8 mouse cellular contexts compared by ENCODE assay signal in the genomic region with DNA sequence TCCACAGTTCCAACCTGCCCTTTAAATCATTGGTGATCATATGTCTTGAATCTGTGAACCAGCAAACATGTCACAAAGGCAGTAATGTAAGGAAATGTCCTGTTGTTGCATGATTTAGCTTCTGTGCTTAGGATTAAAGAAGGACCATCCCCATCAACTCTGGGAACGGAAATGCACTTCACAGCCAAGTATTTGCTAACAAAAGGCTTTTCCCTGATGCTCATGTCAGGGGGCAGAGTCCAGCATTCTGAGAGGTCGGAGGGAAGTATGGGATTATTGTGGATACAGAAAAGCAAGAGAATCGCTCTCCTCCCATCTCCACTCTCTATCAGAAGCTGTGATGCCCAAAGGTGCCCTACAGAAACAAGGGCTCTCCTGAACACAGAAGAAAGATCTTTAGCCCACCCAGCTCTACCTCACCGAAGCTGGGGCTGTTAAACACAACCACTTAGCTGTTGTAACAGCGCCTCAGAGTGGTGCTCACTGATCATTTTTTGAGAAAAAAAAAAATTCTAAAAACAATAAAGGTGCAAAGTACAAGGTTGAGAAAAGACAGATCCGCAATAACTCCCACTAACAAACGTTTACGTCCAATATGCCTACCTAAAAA. TPM values are rescaled to one million over a fixed set of nuclear protein-coding genes. Genes with fewer than 3 reads are reported as not detected.
DNase-seq lines count a peak whose midpoint lies in the region; ATAC-seq and TF ChIP-seq lines count a peak whose summit lies in the region.

No protein-coding gene starts in this region.

- WGBS in lung, embryonic 14.5 days, result 43% methylated on average over 8 of the region's 8 CpGs
- 37% methylated on average over 8 of the region's 8 CpGs for WGBS in forebrain, embryonic 13.5 days
- WGBS in kidney, embryonic 15.5 days, result 50% methylated on average over 8 of the region's 8 CpGs
- WGBS in neural tube, embryonic 12.5 days, result 60% methylated on average over 8 of the region's 8 CpGs

- peak overlapping the region; percentile 84 for H3K4me3 ChIP-seq in lung, embryonic 14.5 days (ENCODE audit: low read depth, low read length)
- peak overlapping the region; percentile 87 for H3K4me3 ChIP-seq in forebrain, embryonic 13.5 days
- peak overlapping the region; percentile 88 for H3K4me3 ChIP-seq in kidney, embryonic 15.5 days (replicated peaks)
- peak overlapping the region; percentile 75; the same call in 1 of the 2 replicates for H3K4me3 ChIP-seq in neural tube, embryonic 12.5 days

- no peaks in the 10 kb centered on the region for H3K36me3 ChIP-seq in lung, embryonic 14.5 days (ENCODE audit: insufficient read depth)
- 0 out of 2 replicates have a peak, but pooled peaks cover 4% of the 10 kb centered on the region for H3K36me3 ChIP-seq in forebrain, embryonic 13.5 days (ENCODE audit: poor library complexity, severe bottlenecking)
- no peaks in the 10 kb centered on the region for H3K36me3 ChIP-seq in kidney, embryonic 15.5 days
- H3K36me3 ChIP-seq in neural tube, embryonic 12.5 days, result no peaks in the 10 kb centered on the region

- H3K27me3 ChIP-seq in lung, embryonic 14.5 days (ENCODE audit: insufficient read depth, low read length), result no peaks in the 10 kb centered on the region
- H3K27me3 ChIP-seq in forebrain, embryonic 13.5 days, result no peaks in the 10 kb centered on the region
- H3K27me3 ChIP-seq in kidney, embryonic 15.5 days, result no peaks in the 10 kb centered on the region
- H3K27me3 ChIP-seq in neural tube, embryonic 12.5 days (replicated peaks), result no peaks in the 10 kb centered on the region

- peak; percentile 43 for DNase-seq in lung, embryonic 14.5 days
- no peak for DNase-seq in lung, postnatal 14 days
- DNase-seq in frontal cortex, adult 2 months (ENCODE audit: extremely low spot score in 1 of 2, low spot score in 1 of 2), result no peak
- no peak for DNase-seq in ovary, postnatal 14 days (ENCODE audit: low spot score)

- TF ChIP-seq CTCF in lung, embryonic 14.5 days (IDR thresholded peaks at IDR 0.05; ENCODE audit: low read depth), result no peak

- H3K9me3 ChIP-seq in lung, embryonic 14.5 days (ENCODE audit: low read depth, low read length), result no peaks in the 10 kb centered on the region
- H3K9me3 ChIP-seq in forebrain, embryonic 13.5 days (replicated peaks), result no peaks in the 10 kb centered on the region
- H3K9me3 ChIP-seq in kidney, embryonic 15.5 days (replicated peaks), result no peaks in the 10 kb centered on the region
- H3K9me3 ChIP-seq in neural tube, embryonic 12.5 days, result no peaks in the 10 kb centered on the region

- H3K9ac ChIP-seq in lung, embryonic 14.5 days, result no peak overlapping the region
- H3K9ac ChIP-seq in forebrain, embryonic 13.5 days, result no peak overlapping the region
- H3K9ac ChIP-seq in kidney, embryonic 15.5 days, result 0 out of 2 replicates have a peak overlapping the region, but pooled peaks have one; percentile 40
- H3K9ac ChIP-seq in neural tube, embryonic 12.5 days, result no peak overlapping the region

- H3K4me2 ChIP-seq in lung, embryonic 14.5 days, result peak overlapping the region; percentile 100
- peak overlapping the region; percentile 99 for H3K4me2 ChIP-seq in forebrain, embryonic 13.5 days
- peak overlapping the region; percentile 93 for H3K4me2 ChIP-seq in kidney, embryonic 15.5 days
- peak overlapping the region; percentile 85 for H3K4me2 ChIP-seq in neural tube, embryonic 12.5 days (replicated peaks)

- H3K27ac ChIP-seq in lung, embryonic 14.5 days (ENCODE audit: low read depth), result no peak overlapping the region
- H3K27ac ChIP-seq in forebrain, embryonic 13.5 days, result no peak overlapping the region
- H3K27ac ChIP-seq in kidney, embryonic 15.5 days, result peak overlapping the region; percentile 54; the same call in 1 of the 2 replicates
- H3K27ac ChIP-seq in neural tube, embryonic 12.5 days, result no peak overlapping the region

- peaks cover 4% of the 10 kb centered on the region; the same call in 1 of the 2 replicates for H3K4me1 ChIP-seq in lung, embryonic 14.5 days (ENCODE audit: insufficient read depth)
- peaks cover 13% of the 10 kb centered on the region for H3K4me1 ChIP-seq in forebrain, embryonic 13.5 days
- H3K4me1 ChIP-seq in kidney, embryonic 15.5 days, result peaks cover 18% of the 10 kb centered on the region
- peaks cover 14% of the 10 kb centered on the region for H3K4me1 ChIP-seq in neural tube, embryonic 12.5 days

- ATAC-seq in lung, embryonic 14.5 days (ENCODE audit: insufficient read depth), result no peak
- no peak for ATAC-seq in forebrain, embryonic 13.5 days
- ATAC-seq in kidney, embryonic 15.5 days (replicated peaks; ENCODE audit: low FRiP score), result no peak
- no peak for ATAC-seq in neural tube, embryonic 12.5 days (ENCODE audit: low FRiP score, low read depth)
- no peak for ATAC-seq in granulocyte monocyte progenitor cell, adult 5-6 weeks (replicated peaks; ENCODE audit: poor library complexity, severe bottlenecking)

RNA-seq across cellular contexts. Expression of a gene that starts 1.2 kb away (rescaled TPM):
- polyA plus RNA-seq in lung, embryonic 14.5 days (2014; fragmentation: Nextera tagmentation; extraction: Ambion mirVana), result 11.8 and 12.5 TPM in 2 replicates
- polyA plus RNA-seq in forebrain, embryonic 13.5 days (2015; fragmentation: Nextera tagmentation; extraction: Ambion mirVana), result 17.7 and 19.2 TPM in 2 replicates
- polyA plus RNA-seq in kidney, embryonic 15.5 days (2015; fragmentation: Nextera tagmentation; extraction: Ambion mirVana), result 11.7 and 11.8 TPM in 2 replicates
- 17.1 and 17.9 TPM in 2 replicates for polyA plus RNA-seq in neural tube, embryonic 12.5 days (2016; fragmentation: Nextera tagmentation; extraction: Ambion mirVana)
- polyA plus RNA-seq in frontal cortex, adult 2 months (2012; rRNA removed), result 5.7 and 6.9 TPM in 2 replicates
- 7.3 and 11.2 TPM in 2 replicates for total RNA-seq in granulocyte monocyte progenitor cell, adult 5-6 weeks (2014; fragmentation: Nextera tagmentation)
- total RNA-seq in granulocyte monocyte progenitor cell, adult 5-6 weeks (2017), result 8.2 and 11.4 TPM in 2 replicates

RNA-seq across cellular contexts. Expression of a gene that starts 2.4 kb away (rescaled TPM):
- 27.5 and 28.4 TPM in 2 replicates for polyA plus RNA-seq in lung, embryonic 14.5 days (2014; fragmentation: Nextera tagmentation; extraction: Ambion mirVana)
- polyA plus RNA-seq in forebrain, embryonic 13.5 days (2015; fragmentation: Nextera tagmentation; extraction: Ambion mirVana), result 29.5 and 30.6 TPM in 2 replicates
- polyA plus RNA-seq in kidney, embryonic 15.5 days (2015; fragmentation: Nextera tagmentation; extraction: Ambion mirVana), result 29.1 and 31.7 TPM in 2 replicates
- 35.9 and 37.8 TPM in 2 replicates for polyA plus RNA-seq in neural tube, embryonic 12.5 days (2016; fragmentation: Nextera tagmentation; extraction: Ambion mirVana)
- 12.8 and 14.1 TPM in 2 replicates for polyA plus RNA-seq in frontal cortex, adult 2 months (2012; rRNA removed)
- total RNA-seq in granulocyte monocyte progenitor cell, adult 5-6 weeks (2014; fragmentation: Nextera tagmentation), result 1.5 and 9.1 TPM in 2 replicates
- 2.3 and 9.8 TPM in 2 replicates for total RNA-seq in granulocyte monocyte progenitor cell, adult 5-6 weeks (2017)

RNA-seq across cellular contexts. Expression of a gene that starts 27.5 kb away (rescaled TPM):
- 3.5 and 3.8 TPM in 2 replicates for polyA plus RNA-seq in lung, embryonic 14.5 days (2014; fragmentation: Nextera tagmentation; extraction: Ambion mirVana)
- polyA plus RNA-seq in forebrain, embryonic 13.5 days (2015; fragmentation: Nextera tagmentation; extraction: Ambion mirVana), result 7.0 and 7.2 TPM in 2 replicates
- polyA plus RNA-seq in kidney, embryonic 15.5 days (2015; fragmentation: Nextera tagmentation; extraction: Ambion mirVana), result 3.5 and 3.6 TPM in 2 replicates
- 7.7 and 8.7 TPM in 2 replicates for polyA plus RNA-seq in neural tube, embryonic 12.5 days (2016; fragmentation: Nextera tagmentation; extraction: Ambion mirVana)
- 12.6 and 13.1 TPM in 2 replicates for polyA plus RNA-seq in frontal cortex, adult 2 months (2012; rRNA removed)
- total RNA-seq in granulocyte monocyte progenitor cell, adult 5-6 weeks (2014; fragmentation: Nextera tagmentation), result 1.6 and 1.7 TPM in 2 replicates
- 2.1 and 4.3 TPM in 2 replicates for total RNA-seq in granulocyte monocyte progenitor cell, adult 5-6 weeks (2017)
